Mouse (Mus musculus): ENCODE measurements around the gene Fam102a. TPM values are rescaled to one million over a fixed set of nuclear protein-coding genes. Genes with fewer than 3 reads are reported as not detected.

The Fam102a gene
- polyA plus RNA-seq, 1 experiment from 2014 or later: 9.0 TPM

DNA sequence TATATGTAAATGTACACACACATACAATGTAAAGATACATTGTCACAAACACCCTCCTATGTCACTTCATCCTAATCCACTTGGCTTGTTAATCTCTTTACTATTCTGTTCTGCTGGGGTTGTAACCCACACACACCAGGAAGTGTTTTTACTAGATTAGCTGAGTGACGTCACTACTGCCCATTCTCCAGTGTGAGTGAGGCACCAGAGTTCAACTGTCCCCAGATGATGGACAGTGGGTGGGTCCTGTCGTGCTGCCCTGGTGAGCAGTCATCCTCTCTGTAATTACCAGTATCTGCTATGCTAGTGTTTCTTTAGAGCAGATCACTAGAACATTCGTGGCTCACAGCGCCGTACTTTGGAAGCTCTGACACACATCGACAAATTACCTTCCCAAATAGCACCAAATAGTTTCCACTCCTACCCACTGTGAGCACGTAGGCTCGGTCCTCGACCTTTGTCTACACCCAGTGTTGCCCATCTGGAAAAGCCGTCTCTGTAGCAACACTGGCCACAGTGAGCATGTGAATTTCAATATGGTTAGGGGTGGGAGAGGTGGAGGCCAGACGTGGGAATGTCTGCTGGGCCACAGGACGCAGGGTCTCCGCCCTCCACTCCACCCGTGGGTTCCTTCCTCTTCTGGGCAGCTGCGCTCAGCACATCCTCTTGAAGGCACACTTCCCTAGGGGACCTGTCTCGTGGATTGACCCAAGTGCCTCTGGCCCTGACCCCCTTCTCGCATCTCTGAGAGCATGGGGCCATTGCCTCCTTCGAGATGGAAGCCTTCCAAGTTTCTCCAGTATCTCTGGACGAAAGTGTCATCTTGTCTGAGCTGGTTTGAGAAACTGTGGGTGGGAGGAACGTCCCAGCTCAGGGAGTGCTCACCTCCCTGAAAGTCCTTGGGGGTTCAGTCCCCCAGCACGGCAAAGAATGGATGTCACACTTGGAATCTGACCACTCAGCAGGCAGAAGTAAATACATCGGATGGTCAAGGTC lies 28.2 kb upstream of the Fam102a start:
- Histone ChIP-seq H3K9ac (ENCODE audit: low read depth, low read length) (no peak overlapping the region), H3K27ac (ENCODE audit: low read depth, low read length) (no peak overlapping the region), H3K27me3 (ENCODE audit: control insufficient read depth, insufficient read depth, low read length) (no peaks in the 10 kb centered on the region), H3K4me2 (replicated peaks; ENCODE audit: low read depth, low read length) (no peak overlapping the region), H3K4me1 (replicated peaks; ENCODE audit: control insufficient read depth, insufficient read depth, low read length) (0 out of 2 replicates have a peak, but pooled peaks cover 2% of the 10 kb centered on the region), H3K36me3 (ENCODE audit: control insufficient read depth, insufficient read depth, low read length) (no peaks in the 10 kb centered on the region), H3K4me3 (ENCODE audit: low read depth, low read length) (no peak overlapping the region), H3K9me3 (ENCODE audit: control insufficient read depth, low read length) (no peaks in the 10 kb centered on the region)
- no peak for DNase-seq (ENCODE audit: low spot score)
- WGBS: 65% methylated on average over 22 of the region's 22 CpGs
- ATAC-seq (ENCODE audit: low FRiP score): no peak

DNA sequence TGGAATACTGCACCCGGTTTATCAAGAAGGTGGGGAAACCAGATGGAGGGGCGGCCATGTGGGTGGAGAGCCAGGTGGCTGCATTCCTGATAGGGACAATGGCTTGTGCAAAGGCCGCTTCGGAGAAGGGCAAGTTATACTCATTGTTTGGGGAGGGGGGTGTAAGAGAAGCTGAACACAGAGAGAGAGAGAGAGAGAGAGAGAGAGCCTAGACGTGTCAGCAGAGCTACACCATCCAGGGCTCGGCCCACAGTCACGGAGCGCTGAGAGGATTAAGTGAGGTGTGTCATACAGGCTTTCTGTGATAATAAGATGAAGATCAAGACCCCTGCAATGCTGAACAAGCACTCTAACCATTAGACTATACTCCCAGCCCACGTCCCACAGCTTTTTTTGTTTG lies 27.2 kb upstream of the Fam102a start:
- Histone ChIP-seq H3K27me3 (ENCODE audit: control insufficient read depth, insufficient read depth, low read length) (no peaks in the 10 kb centered on the region), H3K36me3 (ENCODE audit: control insufficient read depth, insufficient read depth, low read length) (no peaks in the 10 kb centered on the region), H3K4me3 (ENCODE audit: low read depth, low read length) (no peak overlapping the region), H3K4me2 (replicated peaks; ENCODE audit: low read depth, low read length) (no peak overlapping the region), H3K27ac (ENCODE audit: low read depth, low read length) (no peak overlapping the region), H3K4me1 (replicated peaks; ENCODE audit: control insufficient read depth, insufficient read depth, low read length) (0 out of 2 replicates have a peak, but pooled peaks cover 2% of the 10 kb centered on the region), H3K9ac (ENCODE audit: low read depth, low read length) (no peak overlapping the region), H3K9me3 (ENCODE audit: control insufficient read depth, low read length) (no peaks in the 10 kb centered on the region)
- WGBS: 73% methylated on average over 9 of the region's 9 CpGs
- DNase-seq (ENCODE audit: low spot score): no peak
- ATAC-seq (ENCODE audit: low FRiP score): no peak

DNA sequence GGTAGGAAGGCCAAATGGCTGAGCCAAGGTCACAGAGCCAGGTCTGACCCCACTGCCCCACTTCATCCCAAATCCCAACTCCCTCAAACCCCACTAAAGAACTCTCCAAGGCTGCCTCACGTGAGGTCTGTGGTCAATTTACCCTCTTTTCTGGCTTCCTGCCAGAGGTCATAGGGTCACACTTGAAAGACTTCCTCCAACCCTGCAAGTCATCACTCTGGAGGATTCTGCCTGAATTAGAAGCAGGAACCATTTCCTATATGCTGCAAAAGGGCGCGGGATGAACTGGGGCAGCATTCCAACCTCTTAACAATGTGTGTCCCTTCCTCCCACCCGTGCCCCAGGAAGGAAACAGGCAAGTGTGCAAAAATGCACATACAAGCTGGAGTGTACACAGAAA lies 25.8 kb upstream of the Fam102a start:
- DNase-seq (ENCODE audit: low spot score) (peak; percentile 58), ATAC-seq (ENCODE audit: low FRiP score) (no peak)
- Histone ChIP-seq H3K27me3 (ENCODE audit: control insufficient read depth, insufficient read depth, low read length) (no peaks in the 10 kb centered on the region), H3K4me2 (replicated peaks; ENCODE audit: low read depth, low read length) (no peak overlapping the region), H3K9me3 (ENCODE audit: control insufficient read depth, low read length) (no peaks in the 10 kb centered on the region), H3K9ac (ENCODE audit: low read depth, low read length) (no peak overlapping the region), H3K4me3 (ENCODE audit: low read depth, low read length) (no peak overlapping the region), H3K27ac (ENCODE audit: low read depth, low read length) (peak overlapping the region; percentile 45; the same call in 1 of the 2 replicates), H3K36me3 (ENCODE audit: control insufficient read depth, insufficient read depth, low read length) (no peaks in the 10 kb centered on the region), H3K4me1 (replicated peaks; ENCODE audit: control insufficient read depth, insufficient read depth, low read length) (0 out of 2 replicates have a peak, but pooled peaks cover 2% of the 10 kb centered on the region)
- 43% methylated on average over 4 of the region's 4 CpGs for WGBS

DNA sequence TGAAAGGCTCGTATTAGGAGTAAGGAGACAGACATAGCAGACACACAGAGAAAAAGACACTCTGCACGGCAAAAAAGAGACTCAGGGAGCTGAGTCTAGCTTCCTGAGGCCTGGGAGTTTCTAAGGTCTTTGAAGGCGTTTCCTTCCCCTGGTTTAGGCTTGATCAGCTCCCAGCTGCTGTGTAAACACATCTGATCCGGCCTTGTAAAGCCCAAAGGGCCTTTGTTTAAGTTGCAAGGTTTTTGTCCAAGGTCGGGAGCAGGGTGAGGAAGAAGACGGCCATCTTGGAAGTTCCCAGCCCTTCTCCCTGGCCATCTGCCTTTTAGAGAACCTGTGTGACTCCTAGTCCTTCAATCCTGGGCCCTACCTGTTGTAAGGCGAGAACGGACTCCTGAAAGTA lies 25.2 kb upstream of the Fam102a start:
- Histone ChIP-seq H3K36me3 (ENCODE audit: control insufficient read depth, insufficient read depth, low read length) (no peaks in the 10 kb centered on the region), H3K27me3 (ENCODE audit: control insufficient read depth, insufficient read depth, low read length) (no peaks in the 10 kb centered on the region), H3K9ac (ENCODE audit: low read depth, low read length) (no peak overlapping the region), H3K27ac (ENCODE audit: low read depth, low read length) (peak overlapping the region; percentile 45), H3K4me3 (ENCODE audit: low read depth, low read length) (no peak overlapping the region), H3K4me1 (replicated peaks; ENCODE audit: control insufficient read depth, insufficient read depth, low read length) (0 out of 2 replicates have a peak, but pooled peaks cover 2% of the 10 kb centered on the region), H3K9me3 (ENCODE audit: control insufficient read depth, low read length) (no peaks in the 10 kb centered on the region), H3K4me2 (replicated peaks; ENCODE audit: low read depth, low read length) (no peak overlapping the region)
- WGBS: 51% methylated on average over 8 of the region's 8 CpGs
- DNase-seq (ENCODE audit: low spot score) (no peak), ATAC-seq (ENCODE audit: low FRiP score) (no peak)

DNA sequence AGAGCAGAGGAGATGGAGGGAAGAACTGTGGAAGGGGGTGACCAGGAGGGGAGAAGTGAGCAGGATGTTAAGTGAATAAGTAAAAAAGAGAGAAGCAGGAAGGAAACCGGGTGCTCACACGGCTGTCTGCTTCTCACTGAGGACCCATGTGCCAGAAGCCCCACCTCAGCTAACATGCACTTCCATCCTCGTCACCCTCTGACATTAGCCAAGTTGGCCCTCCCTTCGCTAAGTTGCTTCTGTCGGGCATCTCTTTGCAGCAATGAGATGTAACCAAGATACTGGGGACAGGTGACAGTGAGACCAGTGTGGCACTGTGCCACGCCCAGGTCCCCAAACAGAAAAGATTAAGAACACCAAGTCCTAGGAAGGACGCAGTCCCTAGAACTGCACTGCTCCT lies 22.5 kb upstream of the Fam102a start:
- 0 out of 2 replicates have a peak, but pooled peaks cover 2% of the 10 kb centered on the region for H3K4me1 ChIP-seq (replicated peaks; ENCODE audit: control insufficient read depth, insufficient read depth, low read length)
- H3K9me3 ChIP-seq (ENCODE audit: control insufficient read depth, low read length): no peaks in the 10 kb centered on the region
- H3K27ac ChIP-seq (ENCODE audit: low read depth, low read length): no peak overlapping the region
- no peak overlapping the region for H3K4me3 ChIP-seq (ENCODE audit: low read depth, low read length)
- no peak for ATAC-seq (ENCODE audit: low FRiP score)
- WGBS: 84% methylated on average over 7 of the region's 7 CpGs
- H3K4me2 ChIP-seq (replicated peaks; ENCODE audit: low read depth, low read length): no peak overlapping the region
- H3K27me3 ChIP-seq (ENCODE audit: control insufficient read depth, insufficient read depth, low read length): no peaks in the 10 kb centered on the region
- H3K9ac ChIP-seq (ENCODE audit: low read depth, low read length): no peak overlapping the region
- no peaks in the 10 kb centered on the region for H3K36me3 ChIP-seq (ENCODE audit: control insufficient read depth, insufficient read depth, low read length)
- DNase-seq (ENCODE audit: low spot score): no peak

DNA sequence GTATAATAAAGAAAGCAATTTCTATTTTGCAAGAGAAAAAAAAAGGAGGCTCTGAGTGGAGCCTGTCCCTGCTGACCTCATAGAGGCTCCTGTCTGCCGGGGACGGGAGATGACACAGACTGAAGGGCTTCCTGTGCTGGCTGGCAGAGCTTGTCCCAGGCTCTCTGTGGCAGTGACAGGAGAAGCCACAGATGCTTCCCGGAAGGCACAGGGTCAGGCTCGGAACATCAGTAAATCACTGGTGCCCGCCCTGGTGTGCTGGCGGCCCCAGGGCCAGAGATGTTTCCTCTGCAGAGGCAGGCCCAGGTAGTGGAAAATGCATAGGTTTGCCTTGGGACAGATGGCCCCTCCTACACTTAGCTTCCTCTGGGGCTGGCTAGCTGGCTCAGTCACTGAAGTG lies 20.8 kb upstream of the Fam102a start:
- Histone ChIP-seq H3K27ac (ENCODE audit: low read depth, low read length) (no peak overlapping the region), H3K9me3 (ENCODE audit: control insufficient read depth, low read length) (no peaks in the 10 kb centered on the region), H3K4me1 (replicated peaks; ENCODE audit: control insufficient read depth, insufficient read depth, low read length) (0 out of 2 replicates have a peak, but pooled peaks cover under 1% of the 10 kb centered on the region), H3K9ac (ENCODE audit: low read depth, low read length) (no peak overlapping the region), H3K4me3 (ENCODE audit: low read depth, low read length) (no peak overlapping the region), H3K36me3 (ENCODE audit: control insufficient read depth, insufficient read depth, low read length) (no peaks in the 10 kb centered on the region), H3K4me2 (replicated peaks; ENCODE audit: low read depth, low read length) (no peak overlapping the region), H3K27me3 (ENCODE audit: control insufficient read depth, insufficient read depth, low read length) (no peaks in the 10 kb centered on the region)
- 62% methylated on average over 6 of the region's 6 CpGs for whole genome bisulfite sequencing
- DNase-seq (ENCODE audit: low spot score) (no peak), ATAC-seq (ENCODE audit: low FRiP score) (no peak)

DNA sequence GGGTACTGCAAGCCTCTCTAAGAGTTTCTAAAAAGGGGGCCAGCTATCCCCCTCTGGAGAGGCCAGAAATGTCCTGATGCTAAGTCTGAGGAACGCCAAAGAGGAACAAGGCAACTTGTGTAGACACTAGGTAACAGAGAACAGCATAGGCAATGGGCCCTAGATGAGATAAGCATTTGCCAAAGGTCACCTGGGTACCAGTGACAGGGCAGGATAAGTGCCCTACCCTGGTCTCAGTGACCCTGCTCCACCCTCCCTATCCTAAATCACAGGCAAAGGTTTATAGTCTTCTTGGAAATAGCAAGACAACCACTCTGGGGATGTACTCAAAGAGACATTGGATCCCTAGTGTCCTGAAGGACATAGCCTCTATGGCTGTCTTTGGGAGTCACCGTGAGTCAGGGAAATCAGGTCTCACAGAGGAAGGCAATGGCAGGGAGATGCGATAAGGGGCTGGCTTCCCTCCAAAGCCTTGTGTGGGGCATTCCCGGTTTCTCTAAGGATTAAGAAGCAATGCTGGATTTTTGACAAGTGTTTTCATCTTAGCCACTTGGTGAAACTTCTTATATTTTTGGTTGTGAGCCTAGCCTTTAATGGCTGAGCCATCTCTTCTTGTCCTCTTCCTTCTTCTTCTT lies 17.8 kb upstream of the Fam102a start:
- H3K27ac ChIP-seq (ENCODE audit: low read depth, low read length): no peak overlapping the region
- no peak overlapping the region for H3K4me2 ChIP-seq (replicated peaks; ENCODE audit: low read depth, low read length)
- ATAC-seq (ENCODE audit: low FRiP score) (no peak), DNase-seq (ENCODE audit: low spot score) (no peak)
- H3K9ac ChIP-seq (ENCODE audit: low read depth, low read length): no peak overlapping the region
- H3K27me3 ChIP-seq (ENCODE audit: control insufficient read depth, insufficient read depth, low read length): no peaks in the 10 kb centered on the region
- H3K9me3 ChIP-seq (ENCODE audit: control insufficient read depth, low read length): no peaks in the 10 kb centered on the region
- no peaks in the 10 kb centered on the region for H3K36me3 ChIP-seq (ENCODE audit: control insufficient read depth, insufficient read depth, low read length)
- no peak overlapping the region for H3K4me3 ChIP-seq (ENCODE audit: low read depth, low read length)
- no peaks in the 10 kb centered on the region for H3K4me1 ChIP-seq (replicated peaks; ENCODE audit: control insufficient read depth, insufficient read depth, low read length)
- WGBS: 88% methylated on average over 4 of the region's 4 CpGs

DNA sequence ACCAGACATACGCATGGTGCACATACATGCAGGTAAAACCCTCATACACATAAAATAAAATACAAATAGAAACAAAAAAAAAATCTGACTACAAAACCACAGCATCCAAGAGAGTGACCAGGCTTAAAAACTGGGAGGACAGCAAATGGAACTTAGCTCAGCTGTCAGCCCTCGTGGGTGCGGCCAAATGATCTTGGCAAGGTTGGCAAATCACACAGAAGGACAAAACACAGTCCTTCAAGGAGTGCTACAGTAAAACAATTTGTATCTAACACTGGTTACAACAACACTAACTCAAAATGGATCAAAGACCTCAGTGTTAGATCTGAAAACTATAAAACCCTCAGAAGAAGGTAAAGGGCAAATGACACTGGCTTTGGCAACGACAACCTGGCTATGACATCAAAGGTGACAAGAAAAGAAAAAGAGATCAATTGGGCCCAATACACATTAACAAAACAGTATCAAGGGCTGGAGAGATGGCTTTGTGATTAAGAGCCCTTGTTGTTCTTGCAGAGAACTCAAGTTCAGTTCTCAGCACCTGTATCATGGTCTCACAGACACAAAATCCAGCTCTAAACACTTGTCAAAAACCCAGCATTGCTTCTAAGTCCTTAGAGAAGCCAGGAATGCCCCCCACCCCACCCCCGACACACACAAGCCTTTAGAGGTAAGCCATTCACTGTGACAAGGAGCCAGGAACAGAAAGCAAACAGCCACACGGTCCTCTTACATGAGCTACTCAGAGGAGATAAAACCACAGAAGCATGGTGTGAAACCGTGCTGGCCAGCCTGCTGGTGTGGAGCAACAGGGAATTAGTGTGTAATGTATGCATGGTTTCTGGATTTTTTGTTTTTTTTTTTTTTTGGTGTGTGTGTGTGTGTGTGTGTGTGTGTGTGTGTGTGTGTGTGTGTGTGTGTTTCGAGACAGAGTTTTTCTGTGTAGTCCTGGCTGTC lies 14.8 kb upstream of the Fam102a start:
- WGBS: 89% methylated on average over 8 of the region's 8 CpGs
- H3K9me3 ChIP-seq (ENCODE audit: control insufficient read depth, low read length): no peaks in the 10 kb centered on the region
- ATAC-seq (ENCODE audit: low FRiP score) (no peak), DNase-seq (ENCODE audit: low spot score) (no peak)
- no peak overlapping the region for H3K4me2 ChIP-seq (replicated peaks; ENCODE audit: low read depth, low read length)
- no peak overlapping the region for H3K9ac ChIP-seq (ENCODE audit: low read depth, low read length)
- H3K27ac ChIP-seq (ENCODE audit: low read depth, low read length): no peak overlapping the region
- H3K27me3 ChIP-seq (ENCODE audit: control insufficient read depth, insufficient read depth, low read length): no peaks in the 10 kb centered on the region
- no peaks in the 10 kb centered on the region for H3K4me1 ChIP-seq (replicated peaks; ENCODE audit: control insufficient read depth, insufficient read depth, low read length)
- H3K4me3 ChIP-seq (ENCODE audit: low read depth, low read length): no peak overlapping the region
- no peaks in the 10 kb centered on the region for H3K36me3 ChIP-seq (ENCODE audit: control insufficient read depth, insufficient read depth, low read length)
